Mouse (Mus musculus) liver, adult 2 months (tissue): ENCODE data around the gene Atp5d.

Source experiments
- CTCF ChIP-seq: fragments of 200-500 bp; IDR thresholded peaks from 2 replicates; pipeline ENCODE4 v1.5.1; 2011; ENCODE audit warnings: low read depth, low read length, control low read depth
- POLR2A ChIP-seq: fragments of 200-500 bp; IDR thresholded peaks from 2 replicates; pipeline ENCODE4 v1.6.1; 2011; ENCODE audit warnings: low read length, control low read depth; ENCODE audit not compliant: insufficient read depth; ENCODE audit errors: extremely low read depth

- TF ChIP-seq POLR2A (no peak), CTCF (no peak)
Observed at GRCm38 (mm10) chr10:80154384-80154783, 16.0 kb downstream of the Atp5d start.
